Mouse (Mus musculus) MEL (cell line): Measurements from ENCODE around the gene Rgs21.

Experiments used
- CTCF ChIP-seq, 3 experiments: IDR thresholded peaks in 2 of 3; conservative IDR thresholded peaks in 1 of 3; 2 replicates each; pipeline ENCODE4 v1.5.1; 2011 to 2012; ENCODE audit warnings: low read length in 3 of 3, low read depth in 2 of 3, mild to moderate bottlenecking in 2 of 3, improper control_type of control experiment in 1 of 3, inconsistent platforms in 1 of 3, mixed read lengths in 1 of 3, moderate library complexity in 1 of 3; ENCODE audit not compliant: control insufficient read depth in 1 of 3, insufficient read depth in 1 of 3, poor library complexity in 1 of 3, severe bottlenecking in 1 of 3
- ELF1 ChIP-seq: IDR thresholded peaks from 2 replicates; pipeline ENCODE4 v1.6.1; 2014; ENCODE audit warnings: low read depth, mild to moderate bottlenecking, inconsistent platforms, low read length, improper control_type of control experiment, moderate library complexity
- EP300 ChIP-seq, 2 experiments: IDR thresholded peaks; 2 replicates each; pipeline ENCODE4 v1.6.1; 2011; ENCODE audit warnings: improper control_type of control experiment in 2 of 2, low read length in 2 of 2, low read depth in 1 of 2, mild to moderate bottlenecking in 1 of 2
- HCFC1 ChIP-seq: IDR thresholded peaks from 2 replicates; pipeline ENCODE4 v1.6.1; 2012; ENCODE audit warnings: low read depth, mild to moderate bottlenecking, inconsistent platforms, low read length, improper control_type of control experiment, moderate library complexity
- JUND ChIP-seq: IDR thresholded peaks from 2 replicates; pipeline ENCODE4 v1.6.1; 2011; ENCODE audit warnings: low read depth, mild to moderate bottlenecking, improper control_type of control experiment, low read length
- MAFK ChIP-seq: IDR thresholded peaks from 2 replicates; pipeline ENCODE4 v1.6.1; 2011; ENCODE audit warnings: low read depth, mild to moderate bottlenecking, low read length, improper control_type of control experiment, borderline replicate concordance
- MAX ChIP-seq: IDR thresholded peaks from 2 replicates; pipeline ENCODE4 v1.6.1; 2011; ENCODE audit warnings: low read length, improper control_type of control experiment
- POLR2A ChIP-seq, 2 experiments: IDR thresholded peaks; 2 replicates each; pipeline ENCODE4 v1.6.1; 2011 to 2012; ENCODE audit warnings: low read length in 2 of 2, mild to moderate bottlenecking in 2 of 2, control low read depth in 1 of 2, improper control_type of control experiment in 1 of 2, low read depth in 1 of 2, moderate library complexity in 1 of 2; ENCODE audit not compliant: control insufficient read depth in 1 of 2, insufficient read depth in 1 of 2, poor library complexity in 1 of 2
- RCOR1 ChIP-seq: IDR thresholded peaks from 2 replicates; pipeline ENCODE4 v1.6.1; 2012; ENCODE audit warnings: low read depth, mild to moderate bottlenecking, inconsistent platforms, low read length, improper control_type of control experiment
- SMC3 ChIP-seq: IDR thresholded peaks from 2 replicates; pipeline ENCODE4 v1.6.1; 2011; ENCODE audit warnings: low read depth, low read length, improper control_type of control experiment
- TCF12 ChIP-seq: IDR thresholded peaks from 2 replicates; pipeline ENCODE4 v1.6.1; 2014; ENCODE audit warnings: low read depth, mild to moderate bottlenecking, inconsistent platforms, low read length, improper control_type of control experiment, moderate library complexity
- USF1 ChIP-seq: IDR thresholded peaks from 2 replicates; pipeline ENCODE4 v1.6.1; 2014; ENCODE audit warnings: low read depth, mild to moderate bottlenecking, inconsistent platforms, low read length, improper control_type of control experiment, moderate library complexity

DNA sequence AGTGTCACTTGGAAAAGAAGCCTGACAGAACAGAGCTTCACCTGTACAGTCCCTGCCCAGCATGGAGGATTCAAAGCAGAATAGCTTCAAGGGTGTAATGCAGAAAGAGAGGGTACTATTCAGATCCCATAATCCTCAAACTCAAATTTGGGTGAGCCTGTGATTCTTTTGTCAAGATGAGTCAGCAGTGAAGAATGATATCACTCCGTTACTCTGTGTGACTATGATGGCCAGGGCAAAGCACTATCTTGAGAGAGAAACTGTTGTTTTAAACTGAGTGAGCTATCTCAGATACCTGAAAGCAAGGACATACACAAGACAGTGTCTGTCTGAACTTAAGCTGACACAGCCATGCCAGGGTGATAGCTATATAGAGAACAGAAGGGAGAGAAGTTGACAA lies 11.9 kb upstream of the Rgs21 start:
- no peak for TF ChIP-seq MAX
- TF ChIP-seq ELF1 = no peak
- no peak for TF ChIP-seq POLR2A (IDR thresholded peaks at IDR 0.05; ENCODE audit: control insufficient read depth in 1 of 2, insufficient read depth in 1 of 2, low read depth in 1 of 2, low read length in 2 of 2, poor library complexity in 1 of 2)
- no peak for TF ChIP-seq CTCF (IDR thresholded peaks at IDR 0.05 in 2 of 3, conservative IDR thresholded peaks at IDR 0.05 in 1 of 3; ENCODE audit: control insufficient read depth in 1 of 3, insufficient read depth in 1 of 3, low read depth in 2 of 3, low read length in 3 of 3, poor library complexity in 1 of 3, severe bottlenecking in 1 of 3)
- TF ChIP-seq HCFC1 = no peak
- no peak for TF ChIP-seq RCOR1
- TF ChIP-seq JUND = no peak
- no peak for TF ChIP-seq EP300 (IDR thresholded peaks at IDR 0.05; ENCODE audit: low read depth in 1 of 2, low read length in 2 of 2)
- TF ChIP-seq USF1 = no peak
- TF ChIP-seq MAFK = no peak
- TF ChIP-seq TCF12 = no peak
- no peak for TF ChIP-seq SMC3
